Mouse (Mus musculus): ENCODE results near the gene Gm14085. TPM values are rescaled to one million over a fixed set of nuclear protein-coding genes. Genes with fewer than 3 reads are reported as not detected.

The Gm14085 gene
- polyA plus RNA-seq (2012; ENCODE audit: low replicate concordance), result 0.16 and 2.3 TPM in 2 replicates

DNA sequence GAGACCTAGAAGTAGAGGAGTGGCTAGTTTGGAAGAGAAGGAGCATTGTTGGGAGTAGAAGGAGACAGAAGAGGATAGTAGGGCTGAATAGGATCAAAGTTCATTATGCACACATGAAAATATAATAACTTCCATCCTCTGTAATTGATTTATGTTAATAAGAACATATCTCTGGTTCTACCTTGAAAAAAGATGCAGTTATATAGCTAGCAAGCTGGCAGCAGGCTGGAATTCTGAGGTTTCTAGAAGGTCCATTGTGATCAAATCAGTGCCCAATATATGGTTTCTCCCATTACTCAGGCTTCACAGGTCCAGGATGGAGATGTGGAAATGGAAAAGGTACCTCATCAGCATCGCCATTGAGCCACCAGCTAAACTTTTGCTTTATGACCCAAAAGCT lies at the start of gene Gm14085:
Gene Gm14085 (plus strand): TSS at position 301 of the 400 bp plus-strand sequence.

Other genes with a start within 250 kb of the Gm14085 start
- gene Duox2, start 186.5 kb upstream of the Gm14085 start, polyA plus RNA-seq (2012; ENCODE audit: low replicate concordance), result not detected in 2 replicates
- gene Duoxa2, start 186.0 kb upstream of the Gm14085 start, polyA plus RNA-seq (2012; ENCODE audit: low replicate concordance), result not detected in 2 replicates
- gene Duoxa1, start 171.2 kb upstream of the Gm14085 start, polyA plus RNA-seq (2012; ENCODE audit: low replicate concordance), result not detected in 2 replicates
- not detected in 2 replicates for gene Duox1, start 169.3 kb upstream of the Gm14085 start, polyA plus RNA-seq (2012; ENCODE audit: low replicate concordance)
- gene Shf, start 115.8 kb upstream of the Gm14085 start, polyA plus RNA-seq (2012; ENCODE audit: low replicate concordance), result 8.2 and 25.6 TPM in 2 replicates
- gene Slc28a2, start 58.5 kb upstream of the Gm14085 start, polyA plus RNA-seq (2012; ENCODE audit: low replicate concordance), result 1.9 and 2.8 TPM in 2 replicates
- gene Gatm, start 126.4 kb downstream of the Gm14085 start, polyA plus RNA-seq (2012; ENCODE audit: low replicate concordance), result 7.7 and 10.3 TPM in 2 replicates
- gene AA467197, start 152.0 kb downstream of the Gm14085 start, polyA plus RNA-seq (2012; ENCODE audit: low replicate concordance), result 0.36 and 0.42 TPM in 2 replicates
- 4.1 TPM in 2 replicates for gene Slc30a4, start 217.7 kb downstream of the Gm14085 start, polyA plus RNA-seq (2012; ENCODE audit: low replicate concordance)